Mouse (Mus musculus) CD4-positive naive resting alpha-beta T cell, adult 76 days (primary cell): ENCODE measurements around the gene 9530003J23Rik. TPM values are rescaled to one million over a fixed set of nuclear protein-coding genes. Genes with fewer than 3 reads are reported as not detected.

Source experiments
- total RNA-seq: library from RNA; stranded (reverse); gene quantifications from one replicate; pipeline ENCODE4 v1.2.4, GENCODE M21; 2023

Gene 9530003J23Rik
- not detected for total RNA-seq

DNA sequence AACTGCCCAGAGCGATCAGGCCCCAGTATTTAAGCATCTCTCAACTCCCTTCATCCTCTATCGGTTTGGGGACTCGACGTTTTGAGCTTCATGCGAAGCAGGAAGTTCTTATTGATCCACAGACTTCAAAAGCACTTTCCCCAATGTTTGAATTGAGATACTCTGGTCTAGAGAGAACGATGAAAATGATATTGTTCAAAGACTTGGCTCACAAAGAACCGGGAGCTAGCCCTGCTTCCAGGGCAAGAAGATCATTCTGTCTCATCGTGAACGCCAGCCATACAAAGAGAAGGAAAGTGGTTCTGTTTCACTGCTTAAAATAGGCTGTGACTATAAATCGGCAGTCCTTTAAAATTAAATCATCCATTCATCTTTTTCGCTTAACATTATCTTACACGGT lies at the start of gene 9530003J23Rik:
Gene 9530003J23Rik, minus strand, starts transcription at position 101 of the 400 bp plus-strand sequence.

DNA sequence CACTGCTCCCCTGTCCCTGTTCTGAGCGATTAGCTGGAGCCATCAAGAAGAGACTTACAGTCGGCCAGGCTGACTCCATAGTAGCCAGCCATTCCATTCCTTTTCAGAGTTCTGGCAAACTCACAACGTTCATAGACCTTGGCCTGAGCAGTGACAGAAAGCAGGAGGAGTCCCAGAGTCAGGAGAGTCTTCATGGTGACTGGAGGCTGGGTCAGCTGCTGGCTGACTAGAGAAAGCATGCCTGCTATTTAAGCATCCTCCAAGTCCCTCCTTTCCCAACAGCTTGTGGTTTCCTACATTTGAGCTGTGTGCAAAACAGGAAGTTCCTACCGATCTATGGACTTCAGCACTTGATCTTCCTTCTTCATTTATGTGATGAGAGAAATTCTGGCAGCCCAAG lies 43.5 kb upstream of the 9530003J23Rik start, which contains the start of gene Lyz2:
Gene Lyz2, minus strand, starts transcription at position 273 of the 400 bp plus-strand sequence.

DNA sequence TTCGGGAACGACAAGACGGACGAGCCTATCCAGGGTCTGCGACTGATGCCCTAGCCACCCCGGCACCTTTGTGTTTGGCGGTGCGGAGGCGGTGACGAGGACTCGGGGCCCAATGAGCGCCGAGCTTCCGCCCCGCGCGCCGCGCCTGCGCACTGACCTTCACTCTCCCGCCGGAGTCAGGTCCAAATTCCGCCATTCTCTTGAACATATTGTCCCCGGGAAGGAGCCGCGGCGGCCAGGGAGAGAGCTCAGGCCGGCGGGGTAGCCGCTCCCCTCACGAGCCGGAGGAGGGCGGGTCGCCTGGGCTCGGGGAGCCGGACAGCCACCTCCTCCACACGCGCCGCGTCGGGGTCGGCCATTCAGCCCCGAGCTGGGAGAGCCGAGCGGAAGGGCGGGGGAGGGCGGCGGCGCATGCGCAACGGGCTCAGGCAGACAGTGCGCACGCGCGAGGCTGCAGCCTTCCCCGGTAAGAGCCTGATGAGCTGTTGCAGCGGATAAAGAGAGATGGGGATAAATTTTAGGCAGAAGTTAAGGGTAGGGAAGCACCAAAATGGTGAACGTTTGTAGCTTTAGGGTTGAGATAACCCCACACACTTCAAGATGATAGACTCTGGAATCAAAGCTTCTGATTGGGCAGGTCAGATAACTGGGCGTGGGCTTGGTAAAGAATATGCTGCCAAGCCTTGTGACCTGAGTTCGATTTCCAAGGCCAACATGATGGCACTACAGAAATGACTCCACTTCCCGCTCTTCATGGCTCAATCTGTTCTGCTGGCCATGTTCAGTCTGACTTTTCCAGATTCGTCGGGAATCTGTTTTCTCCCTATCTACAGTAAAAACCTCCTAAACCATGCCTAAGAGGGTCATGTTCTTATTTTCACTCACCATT lies 14.2 kb downstream of the 9530003J23Rik start, which contains the start of gene Yeats4:
Gene Yeats4, minus strand, starts transcription at position 406 of the 889 bp plus-strand sequence.

Other genes starting within 250 kb of the 9530003J23Rik start
- not detected for gene Lrrc10, start 193.4 kb downstream of the 9530003J23Rik start, total RNA-seq
- 269 TPM for gene Cct2, start 174.9 kb downstream of the 9530003J23Rik start, total RNA-seq
- 32.2 TPM for gene Frs2, start 90.2 kb downstream of the 9530003J23Rik start, total RNA-seq
- 93.7 TPM for gene Yeats4, start 14.2 kb downstream of the 9530003J23Rik start, total RNA-seq
- gene Lyz2, start 43.6 kb upstream of the 9530003J23Rik start, total RNA-seq, result 45.1 TPM
- 2.9 TPM for gene Lyz1, start 54.2 kb upstream of the 9530003J23Rik start, total RNA-seq
- 108 TPM for gene Cpsf6, start 141.3 kb upstream of the 9530003J23Rik start, total RNA-seq